ENCODE assay signal across 12 mouse cellular contexts in genomic region chr1:155216844-155217243, GRCm38 (mm10). TPM values are rescaled to one million over a fixed set of nuclear protein-coding genes. Genes with fewer than 3 reads are reported as not detected.
DNase-seq lines count a peak whose midpoint lies in the region; ATAC-seq and TF ChIP-seq lines count a peak whose summit lies in the region.
"Had no signal": no experiment of that assay in that cellular context is flagged by ENCODE, and none has a peak within 500 bp of the region (broad histone marks: within the 10 kb centered on the region; RNA-seq: fewer than 3 reads in every experiment).

No protein-coding gene starts in this region.

- no peaks in the 10 kb centered on the region; the same call in 1 of the 2 replicates for H3K27me3 ChIP-seq in heart, embryonic 13.5 days (replicated peaks)
- no peaks in the 10 kb centered on the region for H3K27me3 ChIP-seq in lung, embryonic 14.5 days (ENCODE audit: insufficient read depth, low read length)
- H3K27me3 ChIP-seq in embryonic facial prominence, embryonic 11.5 days (ENCODE audit: control insufficient read depth, insufficient read depth, low read length) = no peaks in the 10 kb centered on the region
- no peaks in the 10 kb centered on the region for H3K27me3 ChIP-seq in limb, embryonic 13.5 days

- no peak overlapping the region for H3K4me3 ChIP-seq in heart, embryonic 13.5 days
- no peak overlapping the region for H3K4me3 ChIP-seq in lung, embryonic 14.5 days (ENCODE audit: low read depth, low read length)
- H3K4me3 ChIP-seq in lung, adult 2 months (replicated peaks; ENCODE audit: extremely low read depth, low read depth, low read length) = no peak overlapping the region
- no peak overlapping the region for H3K4me3 ChIP-seq in embryonic facial prominence, embryonic 11.5 days (ENCODE audit: low read depth, low read length)
- no peak overlapping the region for H3K4me3 ChIP-seq in limb, embryonic 13.5 days
- H3K4me3 ChIP-seq: liver, embryonic 12.5 days had no signal

- no peak overlapping the region for H3K27ac ChIP-seq in heart, embryonic 13.5 days (replicated peaks)
- H3K27ac ChIP-seq in lung, embryonic 14.5 days (ENCODE audit: low read depth) = peak overlapping the region; percentile 43; the same call in 1 of the 2 replicates
- H3K27ac ChIP-seq in embryonic facial prominence, embryonic 11.5 days (replicated peaks; ENCODE audit: low read depth, low read length) = peak overlapping the region; percentile 53
- H3K27ac ChIP-seq in limb, embryonic 13.5 days = peak overlapping the region; percentile 55; the same call in 1 of the 2 replicates
- H3K27ac ChIP-seq: liver, embryonic 12.5 days had no signal

- H3K4me2 ChIP-seq in heart, embryonic 13.5 days = no peak overlapping the region
- no peak overlapping the region for H3K4me2 ChIP-seq in lung, embryonic 14.5 days
- H3K4me2 ChIP-seq in embryonic facial prominence, embryonic 11.5 days (ENCODE audit: low read depth, low read length) = no peak overlapping the region
- peak overlapping the region; percentile 23; the same call in 1 of the 2 replicates for H3K4me2 ChIP-seq in limb, embryonic 13.5 days (replicated peaks)
- H3K4me2 ChIP-seq: liver, embryonic 12.5 days had no signal

- peaks cover 49% of the 10 kb centered on the region for H3K4me1 ChIP-seq in heart, embryonic 13.5 days
- peaks cover 24% of the 10 kb centered on the region for H3K4me1 ChIP-seq in lung, embryonic 14.5 days (ENCODE audit: insufficient read depth)
- peaks cover 10% of the 10 kb centered on the region for H3K4me1 ChIP-seq in lung, adult 2 months (ENCODE audit: control insufficient read depth, insufficient read depth, low read length)
- H3K4me1 ChIP-seq in embryonic facial prominence, embryonic 11.5 days (ENCODE audit: control insufficient read depth, insufficient read depth, low read length) = peaks cover 13% of the 10 kb centered on the region
- H3K4me1 ChIP-seq in limb, embryonic 13.5 days = peaks cover 68% of the 10 kb centered on the region

- DNase-seq in heart, adult 11 months = no peak
- DNase-seq in lung, embryonic 14.5 days = no peak
- DNase-seq in lung, adult 2 months = no peak
- DNase-seq in embryonic facial prominence, embryonic 11.5 days (ENCODE audit: low spot score) = no peak
- DNase-seq in adrenal gland, postnatal 10 days = no peak
- DNase-seq in right cerebral cortex, postnatal 36 days (ENCODE audit: low spot score in 2 of 2) = no peak
- DNase-seq: cerebellum, adult 11 months; midbrain, embryonic 14.5 days had no signal

- 64% methylated on average over 6 of the region's 6 CpGs for WGBS in heart, embryonic 13.5 days
- WGBS in lung, embryonic 14.5 days = 37% methylated on average over 6 of the region's 6 CpGs
- WGBS in lung, adult 2 months = 66% methylated on average over 6 of the region's 6 CpGs
- WGBS in embryonic facial prominence, embryonic 11.5 days = 57% methylated on average over 6 of the region's 6 CpGs
- 29% methylated on average over 6 of the region's 6 CpGs for WGBS in limb, embryonic 13.5 days

- H3K9me3 ChIP-seq in heart, embryonic 13.5 days = no peaks in the 10 kb centered on the region
- H3K9me3 ChIP-seq in lung, embryonic 14.5 days (ENCODE audit: low read depth, low read length) = no peaks in the 10 kb centered on the region
- H3K9me3 ChIP-seq in embryonic facial prominence, embryonic 11.5 days (replicated peaks; ENCODE audit: control insufficient read depth, low read length) = no peaks in the 10 kb centered on the region
- no peaks in the 10 kb centered on the region for H3K9me3 ChIP-seq in limb, embryonic 13.5 days
- H3K9me3 ChIP-seq: G1E; liver, embryonic 12.5 days had no signal

- no peak for TF ChIP-seq CTCF in lung, embryonic 14.5 days (IDR thresholded peaks at IDR 0.05; ENCODE audit: low read depth)
- TF ChIP-seq CTCF in lung, adult 2 months (IDR thresholded peaks at IDR 0.05; ENCODE audit: insufficient read depth, low read length) = no peak

- no peak for ATAC-seq in heart, embryonic 13.5 days (ENCODE audit: extremely low read depth, insufficient number of reproducible peaks, low FRiP score, low TSS enrichment)
- no peak for ATAC-seq in lung, embryonic 14.5 days (ENCODE audit: insufficient read depth)
- ATAC-seq in embryonic facial prominence, embryonic 11.5 days (replicated peaks; ENCODE audit: insufficient number of reproducible peaks, low FRiP score, low TSS enrichment, low read depth) = no peak
- ATAC-seq in limb, embryonic 13.5 days (ENCODE audit: low FRiP score, low read depth) = no peak
- ATAC-seq: liver, embryonic 12.5 days had no signal

- 0 out of 2 replicates have a peak overlapping the region, but pooled peaks have one; percentile 37 for H3K9ac ChIP-seq in heart, embryonic 13.5 days
- no peak overlapping the region for H3K9ac ChIP-seq in lung, embryonic 14.5 days
- H3K9ac ChIP-seq in embryonic facial prominence, embryonic 11.5 days (replicated peaks; ENCODE audit: low read length) = no peak overlapping the region
- peak overlapping the region; percentile 35; the same call in 1 of the 2 replicates for H3K9ac ChIP-seq in limb, embryonic 13.5 days
- H3K9ac ChIP-seq: liver, embryonic 12.5 days had no signal

- peaks cover 69% of the 10 kb centered on the region for H3K36me3 ChIP-seq in heart, embryonic 13.5 days
- H3K36me3 ChIP-seq in lung, embryonic 14.5 days (ENCODE audit: insufficient read depth) = peaks cover 9% of the 10 kb centered on the region; the same call in 1 of the 2 replicates
- no peaks in the 10 kb centered on the region for H3K36me3 ChIP-seq in embryonic facial prominence, embryonic 11.5 days (replicated peaks; ENCODE audit: control insufficient read depth, insufficient read depth, low read depth, low read length)
- peaks cover 34% of the 10 kb centered on the region for H3K36me3 ChIP-seq in limb, embryonic 13.5 days
- H3K36me3 ChIP-seq: G1E; liver, embryonic 12.5 days had no signal

- no peak for TF ChIP-seq POLR2A in lung, adult 2 months (IDR thresholded peaks at IDR 0.05; ENCODE audit: borderline replicate concordance, extremely low read depth, low read depth, low read length)

RNA-seq across cellular contexts. Expression of gene BC034090, which starts 27.4 kb away (rescaled TPM):
- polyA plus RNA-seq in heart, embryonic 13.5 days (2015; fragmentation: Nextera tagmentation; extraction: Ambion mirVana) = 7.0 and 7.6 TPM in 2 replicates
- 3.4 and 3.9 TPM in 2 replicates for polyA plus RNA-seq in lung, embryonic 14.5 days (2014; fragmentation: Nextera tagmentation; extraction: Ambion mirVana)
- polyA plus RNA-seq in lung, adult 2 months (2012; rRNA removed) = 9.3 and 9.9 TPM in 2 replicates
- polyA plus RNA-seq in embryonic facial prominence, embryonic 11.5 days (2014; fragmentation: Nextera tagmentation; extraction: Ambion mirVana) = 2.6 and 3.6 TPM in 2 replicates
- polyA plus RNA-seq in limb, embryonic 13.5 days (2015; fragmentation: Nextera tagmentation; extraction: Ambion mirVana) = 8.5 and 9.1 TPM in 2 replicates
- total RNA-seq in adrenal gland, postnatal 10 days (2021) = 10 to 100 TPM; 22.3 to 26.2 TPM

RNA-seq across cellular contexts. Expression of gene Stx6, which starts 58.3 kb away (rescaled TPM):
- 48.7 and 49.9 TPM in 2 replicates for polyA plus RNA-seq in heart, embryonic 13.5 days (2015; fragmentation: Nextera tagmentation; extraction: Ambion mirVana)
- 97.6 and 99.7 TPM in 2 replicates for polyA plus RNA-seq in lung, embryonic 14.5 days (2014; fragmentation: Nextera tagmentation; extraction: Ambion mirVana)
- polyA plus RNA-seq in lung, adult 2 months (2012; rRNA removed) = 81.6 and 83.1 TPM in 2 replicates
- 93.3 and 103 TPM in 2 replicates for polyA plus RNA-seq in embryonic facial prominence, embryonic 11.5 days (2014; fragmentation: Nextera tagmentation; extraction: Ambion mirVana)
- polyA plus RNA-seq in limb, embryonic 13.5 days (2015; fragmentation: Nextera tagmentation; extraction: Ambion mirVana) = 89.3 and 98.1 TPM in 2 replicates
- 10 to 100 TPM; 47.9 to 65.0 TPM for total RNA-seq in adrenal gland, postnatal 10 days (2021)

Comparison
In these comparisons a context has a peak if more than half of its experiments do, and no peak if none do; other contexts are left out.
1. H3K9ac ChIP-seq: peak in heart, embryonic 13.5 days (single experiment) and limb, embryonic 13.5 days (single experiment); none in lung, embryonic 14.5 days (single experiment) and embryonic facial prominence, embryonic 11.5 days (single experiment).